ENCODE assay signal across 16 mouse cellular contexts in the genomic region with DNA sequence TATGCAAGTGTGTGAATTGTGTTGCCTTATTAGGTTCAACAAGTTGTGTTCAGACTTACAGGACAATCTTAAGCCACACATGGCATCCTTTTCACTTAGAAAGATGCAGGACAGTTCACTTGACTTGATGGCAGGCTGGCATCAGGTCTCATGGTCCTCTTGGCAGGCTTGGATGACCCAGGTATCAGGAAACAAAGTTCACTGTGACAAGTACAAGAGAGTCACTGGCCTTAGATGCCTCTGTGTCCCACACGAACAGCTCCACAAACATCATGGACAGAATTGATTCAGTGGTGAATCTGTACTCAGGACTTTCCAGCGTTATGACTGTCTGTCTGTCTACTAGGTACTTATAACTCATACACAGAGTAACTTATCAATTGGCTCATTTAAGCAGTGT.
"Had no signal": no experiment of that assay in that cellular context is flagged by ENCODE, and none has a peak within 500 bp of the region (broad histone marks: within the 10 kb centered on the region; RNA-seq: fewer than 3 reads in every experiment).

No protein-coding gene starts in this region.

- H3K9ac ChIP-seq: neural tube, embryonic 13.5 days; neural tube, embryonic 15.5 days; stomach, embryonic 15.5 days had no signal

- H3K4me1 ChIP-seq: neural tube, embryonic 13.5 days; neural tube, embryonic 15.5 days; stomach, embryonic 15.5 days had no signal

- H3K4me3 ChIP-seq: neural tube, embryonic 13.5 days; neural tube, embryonic 15.5 days; stomach, embryonic 15.5 days had no signal

- H3K9me3 ChIP-seq: neural tube, embryonic 13.5 days; neural tube, embryonic 15.5 days; stomach, embryonic 15.5 days had no signal

- DNase-seq: retina, postnatal 1 day; right cerebral cortex, adult 18-20 months; right cerebral cortex, postnatal 14 days; right cerebral cortex, postnatal 25 days; right cerebral cortex, postnatal 4 days; spleen, adult 18-20 months; thymus, adult 18-20 months; thymus, adult 2 months; thymus, postnatal 14 days; thymus, postnatal 25 days; thymus, postnatal 36 days; thymus, postnatal 4 days had no signal

- H3K27ac ChIP-seq: neural tube, embryonic 13.5 days; neural tube, embryonic 15.5 days; stomach, embryonic 15.5 days; stomach, postnatal 0 days had no signal

- H3K27me3 ChIP-seq: neural tube, embryonic 13.5 days; neural tube, embryonic 15.5 days; stomach, embryonic 15.5 days had no signal

- H3K36me3 ChIP-seq: stomach, embryonic 15.5 days had no signal

- H3K4me2 ChIP-seq: neural tube, embryonic 13.5 days; neural tube, embryonic 15.5 days; stomach, embryonic 15.5 days had no signal
